Mouse (Mus musculus) midbrain, embryonic 15.5 days (tissue): ENCODE measurements around the gene Pm20d2. TPM values are rescaled to one million over a fixed set of nuclear protein-coding genes. Genes with fewer than 3 reads are reported as not detected.
A peak's percentile ranks its signal among the peaks of the same experiment; 100 is the strongest.

Experiments used
- ATAC-seq: fragments of 200-750 bp; cut with Nextera tagmentation; replicated peaks from 2 replicates; pipeline ENCODE4 v1.8.0; 2017; ENCODE audit warnings: moderate TSS enrichment
- H3K27ac ChIP-seq: fragments of 300-500 bp; sonication (generic); 2 replicates; pipeline ENCODE4 v1.5.1; 2015; ENCODE audit warnings: mild to moderate bottlenecking, inconsistent platforms
- H3K27me3 ChIP-seq: fragments of 300-500 bp; sonication (generic); replicated peaks from 2 replicates; pipeline ENCODE4 v1.6.1; 2015; ENCODE audit warnings: inconsistent platforms
- H3K36me3 ChIP-seq: fragments of 300-500 bp; sonication (generic); replicated peaks from 2 replicates; pipeline ENCODE4 v1.6.1; 2015; ENCODE audit warnings: inconsistent platforms
- H3K4me1 ChIP-seq: fragments of 300-500 bp; sonication (generic); 2 replicates; pipeline ENCODE4 v1.6.1; 2015; ENCODE audit warnings: inconsistent platforms
- H3K4me2 ChIP-seq: fragments of 300-500 bp; sonication (generic); 2 replicates; pipeline ENCODE4 v1.6.1; 2015; ENCODE audit warnings: inconsistent platforms, mild to moderate bottlenecking, moderate library complexity
- H3K4me3 ChIP-seq: fragments of 300-500 bp; sonication (generic); 2 replicates; pipeline ENCODE4 v1.5.1; 2015; ENCODE audit warnings: mild to moderate bottlenecking, inconsistent platforms
- H3K9ac ChIP-seq: fragments of 300-500 bp; sonication (generic); 2 replicates; pipeline ENCODE4 v1.6.1; 2015; ENCODE audit warnings: mild to moderate bottlenecking, inconsistent platforms
- H3K9me3 ChIP-seq: fragments of 300-500 bp; sonication (generic); 2 replicates; pipeline ENCODE4 v1.6.1; 2016; ENCODE audit warnings: inconsistent platforms
- WGBS: fragments of 180-500 bp; shearing (Covaris S2); methylation state at CpG from one replicate; pipeline ENCODE4 v1.1.7; 2015; ENCODE audit warnings: mixed read lengths; 5-methylcytosine and 5-hydroxymethylcytosine counted together
- polyA plus RNA-seq: library from polyadenylated mRNA; unstranded; fragments of >200 nt; fragmentation: Nextera tagmentation; extraction: Ambion mirVana; gene quantifications from 2 replicates; pipeline ENCODE4 v1.2.1, GENCODE M21; 2015

Gene Pm20d2
- polyA plus RNA-seq, 1 experiment from 2014 or later = 2.8 TPM

- peak overlapping the region; percentile 69; the same call in 1 of the 2 replicates for H3K9ac ChIP-seq
- WGBS = 13% methylated on average over 9 of the region's 9 CpGs
- H3K9me3 ChIP-seq = no peaks in the 10 kb centered on the region
- no peaks in the 10 kb centered on the region; the same call in 1 of the 2 replicates for H3K27me3 ChIP-seq
- peak overlapping the region; percentile 69 for H3K4me3 ChIP-seq
- H3K4me2 ChIP-seq = peak overlapping the region; percentile 75
- H3K27ac ChIP-seq = peak overlapping the region; percentile 94
- ATAC-seq = no peak; the same call in 1 of the 2 replicates
- peaks cover 11% of the 10 kb centered on the region for H3K4me1 ChIP-seq
- no peaks in the 10 kb centered on the region for H3K36me3 ChIP-seq
Measured at GRCm38 (mm10) chr4:33188164-33188563, 1.4 kb downstream of the Pm20d2 start.

GRCm38 (mm10) chr4:33183477-33183876, 6.1 kb downstream of the Pm20d2 start:
- H3K27ac ChIP-seq = no peak overlapping the region
- no peak overlapping the region for H3K4me2 ChIP-seq
- no peaks in the 10 kb centered on the region for H3K27me3 ChIP-seq
- H3K4me1 ChIP-seq = peaks cover 11% of the 10 kb centered on the region
- peaks cover 6% of the 10 kb centered on the region; the same call in 1 of the 2 replicates for H3K36me3 ChIP-seq
- WGBS = 82% methylated on average over 5 of the region's 5 CpGs
- H3K9ac ChIP-seq = no peak overlapping the region
- ATAC-seq = no peak
- H3K4me3 ChIP-seq = no peak overlapping the region
- H3K9me3 ChIP-seq = no peaks in the 10 kb centered on the region

GRCm38 (mm10) chr4:33152087-33153038, 37.2 kb downstream of the Pm20d2 start:
- H3K9me3 ChIP-seq = no peaks in the 10 kb centered on the region
- H3K4me1 ChIP-seq = 0 out of 2 replicates have a peak, but pooled peaks cover under 1% of the 10 kb centered on the region
- ATAC-seq = no peak
- H3K36me3 ChIP-seq = no peaks in the 10 kb centered on the region
- no peak overlapping the region for H3K4me2 ChIP-seq
- no peak overlapping the region for H3K27ac ChIP-seq
- no peaks in the 10 kb centered on the region for H3K27me3 ChIP-seq
- no peak overlapping the region for H3K9ac ChIP-seq
- H3K4me3 ChIP-seq = no peak overlapping the region
- WGBS = 86% methylated on average over 26 of the region's 26 CpGs

GRCm38 (mm10) chr4:33149150-33149549, 40.4 kb downstream of the Pm20d2 start:
- Histone ChIP-seq H3K4me2 (no peak overlapping the region), H3K4me3 (no peak overlapping the region), H3K36me3 (no peaks in the 10 kb centered on the region), H3K27me3 (no peaks in the 10 kb centered on the region), H3K27ac (no peak overlapping the region), H3K9me3 (no peaks in the 10 kb centered on the region), H3K9ac (no peak overlapping the region), H3K4me1 (0 out of 2 replicates have a peak, but pooled peaks cover 7% of the 10 kb centered on the region)
- 42% methylated on average over 7 of the region's 7 CpGs for WGBS
- no peak for ATAC-seq

- no peaks in the 10 kb centered on the region for H3K36me3 ChIP-seq
- no peak overlapping the region for H3K4me3 ChIP-seq
- H3K27ac ChIP-seq = no peak overlapping the region
- ATAC-seq = no peak
- H3K4me1 ChIP-seq = 0 out of 2 replicates have a peak, but pooled peaks cover 7% of the 10 kb centered on the region
- no peak overlapping the region for H3K4me2 ChIP-seq
- WGBS = 4% methylated on average over 2 of the region's 2 CpGs
- no peaks in the 10 kb centered on the region for H3K9me3 ChIP-seq
- no peak overlapping the region for H3K9ac ChIP-seq
- H3K27me3 ChIP-seq = no peaks in the 10 kb centered on the region
Measured at GRCm38 (mm10) chr4:33147825-33148224, 41.7 kb downstream of the Pm20d2 start.

- H3K4me3 ChIP-seq = no peak overlapping the region
- no peaks in the 10 kb centered on the region for H3K27me3 ChIP-seq
- no peaks in the 10 kb centered on the region for H3K36me3 ChIP-seq
- 42% methylated on average over 20 of the region's 20 CpGs for WGBS
- H3K4me1 ChIP-seq = 0 out of 2 replicates have a peak, but pooled peaks cover 7% of the 10 kb centered on the region
- H3K9ac ChIP-seq = no peak overlapping the region
- H3K9me3 ChIP-seq = no peaks in the 10 kb centered on the region
- ATAC-seq = 0 out of 2 replicates have a peak, but pooled peaks have one; percentile 24
- H3K27ac ChIP-seq = no peak overlapping the region
- H3K4me2 ChIP-seq = peak overlapping the region; percentile 23
Measured at GRCm38 (mm10) chr4:33146679-33147291, 42.8 kb downstream of the Pm20d2 start.

- H3K27me3 ChIP-seq = no peaks in the 10 kb centered on the region
- 59% methylated on average over 11 of the region's 11 CpGs for WGBS
- no peak within 1 kb of the TSS for H3K27ac ChIP-seq
- H3K9me3 ChIP-seq = no peaks in the 10 kb centered on the region
- H3K9ac ChIP-seq = no peak within 1 kb of the TSS
- no peaks in the 10 kb centered on the region for H3K36me3 ChIP-seq
- H3K4me2 ChIP-seq = no peak within 1 kb of the TSS
- H3K4me1 ChIP-seq = no peaks in the 10 kb centered on the region
- ATAC-seq = no peak
- no peak within 1 kb of the TSS for H3K4me3 ChIP-seq
Measured at GRCm38 (mm10) chr4:33132221-33132620, 57.3 kb downstream of the Pm20d2 start, which contains the start of gene Gabrr1. Gene Gabrr1 (plus strand): TSS chr4:33132521.

- H3K4me2 ChIP-seq = no peak overlapping the region
- no peaks in the 10 kb centered on the region for H3K27me3 ChIP-seq
- no peaks in the 10 kb centered on the region for H3K36me3 ChIP-seq
- no peak overlapping the region for H3K9ac ChIP-seq
- 53% methylated on average over 10 of the region's 10 CpGs for WGBS
- no peak for ATAC-seq
- no peaks in the 10 kb centered on the region for H3K9me3 ChIP-seq
- no peak overlapping the region for H3K27ac ChIP-seq
- H3K4me3 ChIP-seq = no peak overlapping the region
- H3K4me1 ChIP-seq = no peaks in the 10 kb centered on the region
Measured at GRCm38 (mm10) chr4:33125409-33126084, 64.0 kb downstream of the Pm20d2 start.

- Histone ChIP-seq H3K27ac (no peak overlapping the region), H3K27me3 (no peaks in the 10 kb centered on the region), H3K9ac (no peak overlapping the region), H3K36me3 (no peaks in the 10 kb centered on the region), H3K4me2 (no peak overlapping the region), H3K4me1 (no peaks in the 10 kb centered on the region), H3K4me3 (no peak overlapping the region), H3K9me3 (no peaks in the 10 kb centered on the region)
- ATAC-seq = no peak
- 83% methylated on average over 6 of the region's 6 CpGs for WGBS
Measured at GRCm38 (mm10) chr4:33124493-33124892, 65.0 kb downstream of the Pm20d2 start.

Other genes with a start within 250 kb of the Pm20d2 start
- gene Ankrd6, start 238.9 kb downstream of the Pm20d2 start, polyA plus RNA-seq = 32.2 and 32.4 TPM in 2 replicates
- gene Rragd, start 206.7 kb downstream of the Pm20d2 start, polyA plus RNA-seq = 31.3 and 32.2 TPM in 2 replicates
- gene Ube2j1, start 158.3 kb downstream of the Pm20d2 start, polyA plus RNA-seq = 58.1 and 60.6 TPM in 2 replicates
- 0.72 and 1.1 TPM in 2 replicates for gene Gabrr2, start 126.7 kb downstream of the Pm20d2 start, polyA plus RNA-seq
- gene Gabrr1, start 57.2 kb downstream of the Pm20d2 start, polyA plus RNA-seq = 0.79 and 1.1 TPM in 2 replicates
- 59.7 and 68.8 TPM in 2 replicates for gene Srsf12, start 19.3 kb upstream of the Pm20d2 start, polyA plus RNA-seq
- 51.5 and 59.2 TPM in 2 replicates for gene Pnrc1, start 100.4 kb upstream of the Pm20d2 start, polyA plus RNA-seq
- gene Rngtt, start 120.6 kb upstream of the Pm20d2 start, polyA plus RNA-seq = 21.2 and 22.5 TPM in 2 replicates